Mouse (Mus musculus) left cerebral cortex, postnatal 14 days (tissue): Measurements from ENCODE around the gene Zfhx2. TPM values are rescaled to one million over a fixed set of nuclear protein-coding genes. Genes with fewer than 3 reads are reported as not detected.

Experiments used
- DNase-seq, 2 experiments: peaks; one replicate each; pipeline ENCODE4 v3.0.0; 2021 to 2022; ENCODE audit warnings: low spot score in 2 of 2, mixed read lengths in 1 of 2
- intact Hi-C: fragments of 180-260 bp; cut with DNase I; formaldehyde crosslinking; loops from one replicate; pipeline ENCODE4 v1.15.1; 2025
- long read RNA-seq, 2 experiments: library from polyadenylated mRNA; stranded (forward); transcript quantifications; one replicate each; pipeline ENCODE4 v2.0.0; 2021
- total RNA-seq, 2 experiments: library from RNA; stranded (reverse); gene quantifications; 2 replicates each; pipeline ENCODE4 v1.2.3; 2021

Gene Zfhx2
- total RNA-seq, result 10 to 100 TPM; 37.2 to 37.9 TPM
- long read RNA-seq, experiment 1, partial matches to known transcripts, result 0 of 2 reads
- long read RNA-seq, experiment 1, other reads (novel, unspliced or antisense), result 2 of 2 reads
- long read RNA-seq, experiment 2, partial matches to known transcripts, result 0 of 5 reads
- long read RNA-seq, experiment 2, other reads (novel, unspliced or antisense), result 5 of 5 reads

- DNase-seq, result peak; percentile 92 to 95
- intact Hi-C loops, result loop anchor here (5.0 kb wide), 1 partner anchor 190 kb away; no protein-coding TSS in a partner anchor
Observed at GRCm38 (mm10) chr14:55092011-55092577, at the start of gene Zfhx2. Gene Zfhx2, minus strand, starts transcription at chr14:55092324.

GRCm38 (mm10) chr14:55139313-55139712, 47.2 kb upstream of the Zfhx2 start:
- intact Hi-C loops, result no loop called here
- no peak for DNase-seq

GRCm38 (mm10) chr14:55135676-55136075, 43.6 kb upstream of the Zfhx2 start:
- no peak for DNase-seq
- intact Hi-C loops, result no loop called here

GRCm38 (mm10) chr14:55126521-55126920, 34.4 kb upstream of the Zfhx2 start:
- peak in 1 of 2 experiments; percentile 75 for DNase-seq
- intact Hi-C loops, result no loop called here

GRCm38 (mm10) chr14:55125711-55126110, 33.6 kb upstream of the Zfhx2 start:
- DNase-seq, result no peak
- intact Hi-C loops, result no loop called here

GRCm38 (mm10) chr14:55122359-55122758, 30.2 kb upstream of the Zfhx2 start:
- no peak for DNase-seq
- intact Hi-C loops, result loop anchor here (5.0 kb wide), 1 partner anchor 40 kb away; no protein-coding TSS in a partner anchor

- DNase-seq, result peak in 1 of 2 experiments; percentile 66
- intact Hi-C loops, result loop anchor here (5.0 kb wide), 1 partner anchor 40 kb away; no protein-coding TSS in a partner anchor
Observed at GRCm38 (mm10) chr14:55121947-55122346, 29.8 kb upstream of the Zfhx2 start.

- intact Hi-C loops, result loop anchor here (5.0 kb wide), 1 partner anchor 43 kb away; no protein-coding TSS in a partner anchor
- DNase-seq, result no peak
Observed at GRCm38 (mm10) chr14:55119421-55120134, 27.5 kb upstream of the Zfhx2 start.

GRCm38 (mm10) chr14:55118852-55119251, 26.7 kb upstream of the Zfhx2 start:
- intact Hi-C loops, result no loop called here
- DNase-seq, result no peak

GRCm38 (mm10) chr14:55116425-55117200, 24.5 kb upstream of the Zfhx2 start, which contains the start of gene Jph4:
Gene Jph4, minus strand, starts transcription at chr14:55116935.
- peak in 1 of 2 experiments; percentile 77 for DNase-seq
- intact Hi-C loops, result no loop called here

- DNase-seq, result no peak
Observed at GRCm38 (mm10) chr14:55115846-55116245, 23.7 kb upstream of the Zfhx2 start.

GRCm38 (mm10) chr14:55114759-55115701, 22.9 kb upstream of the Zfhx2 start:
- peak; percentile 67 to 76 for DNase-seq
- intact Hi-C loops, result no loop called here

More at GRCm38 (mm10) chr14:55115846-55116245, 23.7 kb upstream of the Zfhx2 start:
- intact Hi-C loops, result no loop called here

- intact Hi-C loops, result no loop called here
Observed at GRCm38 (mm10) chr14:55113975-55114645, 22.0 kb upstream of the Zfhx2 start.

GRCm38 (mm10) chr14:55113351-55113974, 21.3 kb upstream of the Zfhx2 start:
- peak in 1 of 2 experiments; percentile 7 for DNase-seq
- intact Hi-C loops, result no loop called here

More at GRCm38 (mm10) chr14:55113975-55114645, 22.0 kb upstream of the Zfhx2 start:
- peak in 1 of 2 experiments; percentile 28 for DNase-seq

- intact Hi-C loops, result no loop called here
- DNase-seq, result peak; percentile 73 to 86
Observed at GRCm38 (mm10) chr14:55111720-55112119, 19.6 kb upstream of the Zfhx2 start.

GRCm38 (mm10) chr14:55110076-55110475, 18.0 kb upstream of the Zfhx2 start:
- no peak for DNase-seq
- intact Hi-C loops, result no loop called here
